8 mouse cellular contexts compared by ENCODE assay signal in the genomic region with DNA sequence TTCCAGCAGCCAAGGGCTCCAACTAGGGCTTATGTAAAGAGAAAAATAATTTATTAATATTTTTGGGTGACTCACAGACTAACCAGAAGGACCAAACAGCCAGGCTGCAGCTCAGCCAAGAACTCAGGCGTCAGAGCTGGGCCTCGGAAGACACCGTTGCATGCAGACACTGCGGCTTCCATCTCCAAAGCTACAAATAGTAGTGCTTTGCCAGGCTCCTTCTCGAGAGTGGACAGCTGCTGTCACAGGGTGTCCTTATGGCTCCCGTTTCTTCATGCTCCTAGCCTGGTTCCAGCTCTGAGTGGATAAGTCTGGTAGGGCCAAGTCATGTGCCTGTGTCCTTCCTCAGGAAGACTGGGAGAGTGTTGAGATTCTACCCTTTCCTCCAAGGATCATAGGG.
DNase-seq lines count a peak whose midpoint lies in the region; ATAC-seq lines count a peak whose summit lies in the region.

No protein-coding gene starts in this region.

- DNase-seq in heart, adult 18-20 months = peak; percentile 32 to 45
- peak; percentile 23 for DNase-seq in adrenal gland, adult 8-10 months
- DNase-seq in cerebellum, postnatal 10 days = peak; percentile 89 to 92
- peak; percentile 10 for DNase-seq in heart, postnatal 4 days
- DNase-seq in natural killer cell, adult 2 months (ENCODE audit: low spot score in 2 of 2) = no peak
- DNase-seq in embryo, embryonic 10 days (ENCODE audit: low spot score) = no peak

- H3K27ac ChIP-seq in heart, embryonic 12.5 days (ENCODE audit: poor library complexity, severe bottlenecking) = no peak overlapping the region

- no peaks in the 10 kb centered on the region for H3K27me3 ChIP-seq in heart, embryonic 12.5 days (replicated peaks)

- H3K36me3 ChIP-seq in heart, embryonic 12.5 days = no peaks in the 10 kb centered on the region

- no peak overlapping the region for H3K4me2 ChIP-seq in heart, embryonic 12.5 days

- ATAC-seq in heart, embryonic 12.5 days (ENCODE audit: insufficient number of reproducible peaks, low FRiP score) = no peak
- no peak for ATAC-seq in granulocyte monocyte progenitor cell, adult 5-6 weeks (replicated peaks; ENCODE audit: poor library complexity, severe bottlenecking)

- H3K9me3 ChIP-seq in heart, embryonic 12.5 days (replicated peaks) = no peaks in the 10 kb centered on the region

- H3K4me1 ChIP-seq in heart, embryonic 12.5 days (replicated peaks) = no peaks in the 10 kb centered on the region

- no peak overlapping the region for H3K9ac ChIP-seq in heart, embryonic 12.5 days

- no peak overlapping the region for H3K4me3 ChIP-seq in heart, embryonic 12.5 days

- 83% methylated on average over 6 of the region's 6 CpGs for WGBS in heart, embryonic 12.5 days

Comparison
In these comparisons a context has a peak if more than half of its experiments do, and no peak if none do; other contexts are left out.
1. DNase-seq: peak in heart, adult 18-20 months (2 of 2), adrenal gland, adult 8-10 months (single experiment), cerebellum, postnatal 10 days (2 of 2) and heart, postnatal 4 days (single experiment); none in natural killer cell, adult 2 months (0 of 2) and embryo, embryonic 10 days (single experiment).